Mouse (Mus musculus): ENCODE data around the gene Ndufa12.

The Ndufa12 gene

DNA sequence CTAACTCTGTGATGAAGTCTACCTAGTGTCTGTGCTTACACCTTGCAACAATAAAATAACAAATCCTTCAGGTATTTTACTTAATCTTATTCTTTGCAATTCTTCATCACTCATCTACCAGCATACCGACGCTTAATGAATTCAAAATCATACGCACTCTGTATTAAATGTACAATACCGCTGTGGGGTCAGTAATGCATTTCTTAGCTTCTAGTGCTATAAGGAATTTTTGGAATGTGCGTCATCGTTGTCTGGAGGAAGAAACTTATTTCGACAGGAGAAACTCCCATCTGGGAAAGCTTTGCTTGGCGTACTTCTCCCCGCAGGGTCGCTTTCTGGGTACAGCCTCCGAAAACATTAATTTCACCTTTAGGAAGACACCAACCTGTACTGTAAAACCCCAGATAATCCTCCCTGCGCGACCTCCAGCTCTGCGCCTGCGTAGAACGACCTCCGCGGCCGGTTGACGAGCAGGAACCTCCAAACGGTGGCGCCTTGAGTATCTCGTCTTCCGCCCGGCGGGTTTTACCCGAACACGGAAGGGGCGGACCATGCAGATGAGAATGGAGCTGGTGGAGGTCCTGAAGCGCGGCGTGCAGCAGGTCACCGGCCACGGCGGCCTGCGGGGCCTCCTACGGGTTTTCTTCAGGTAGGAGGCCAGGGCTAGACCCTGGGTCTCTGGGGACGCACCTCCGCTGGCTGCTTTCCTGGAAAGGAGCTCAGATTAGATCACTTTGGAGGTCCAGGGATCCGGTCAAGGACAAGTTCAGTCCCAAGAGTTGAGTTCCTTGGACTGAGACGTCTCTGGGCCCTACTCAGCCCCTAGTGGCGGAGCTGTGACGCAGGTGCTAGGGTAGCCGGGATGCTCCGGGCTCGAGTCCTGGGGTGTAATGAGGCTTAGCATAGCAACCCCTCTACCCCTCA lies at the start of gene Ndufa12:
Ndufa12 (plus strand) TSS at position 239 of the 924 bp plus-strand sequence.
- peak; percentile 98 for DNase-seq (ENCODE audit: low read depth, low spot score)

DNA sequence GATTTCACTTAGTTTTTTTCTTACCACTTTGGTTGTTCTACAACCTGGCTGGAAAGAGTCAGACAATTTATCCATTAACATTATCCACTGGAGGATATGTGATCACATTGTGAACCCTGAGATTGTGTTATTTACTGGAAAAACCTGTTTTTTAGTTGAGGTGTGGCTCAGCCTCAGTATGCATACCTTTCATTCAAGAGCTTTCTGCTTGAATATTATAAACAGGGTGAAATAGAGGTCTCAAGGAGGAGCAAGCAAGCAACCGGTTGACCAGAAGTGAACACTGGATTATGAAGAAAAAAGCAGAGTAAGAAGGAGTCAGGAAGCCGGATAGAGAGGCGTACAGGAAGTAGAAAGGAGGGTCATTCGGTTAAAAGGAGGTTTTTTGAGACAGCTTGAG lies 47.0 kb upstream of the Ndufa12 start:
- DNase-seq (ENCODE audit: low read depth, low spot score): no peak

DNA sequence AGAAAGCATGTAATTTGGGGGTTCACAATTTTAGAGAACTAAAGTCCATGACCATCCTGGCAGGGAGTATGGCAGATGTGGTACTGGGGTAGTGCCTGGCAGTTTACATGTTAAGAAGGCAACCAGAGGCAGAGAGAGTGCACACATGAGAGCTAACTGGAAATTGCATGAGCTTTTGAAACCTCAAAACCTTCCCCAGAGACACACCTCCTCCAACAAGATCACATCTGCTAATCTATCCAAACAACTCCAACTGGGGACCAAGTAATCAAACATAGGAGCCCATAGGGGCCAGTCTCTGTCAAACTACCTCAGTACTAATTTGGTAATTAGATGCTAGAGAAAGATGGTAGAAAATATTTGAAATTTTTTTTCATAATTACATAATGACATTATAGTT lies 44.7 kb upstream of the Ndufa12 start:
- DNase-seq (ENCODE audit: low read depth, low spot score): no peak

DNA sequence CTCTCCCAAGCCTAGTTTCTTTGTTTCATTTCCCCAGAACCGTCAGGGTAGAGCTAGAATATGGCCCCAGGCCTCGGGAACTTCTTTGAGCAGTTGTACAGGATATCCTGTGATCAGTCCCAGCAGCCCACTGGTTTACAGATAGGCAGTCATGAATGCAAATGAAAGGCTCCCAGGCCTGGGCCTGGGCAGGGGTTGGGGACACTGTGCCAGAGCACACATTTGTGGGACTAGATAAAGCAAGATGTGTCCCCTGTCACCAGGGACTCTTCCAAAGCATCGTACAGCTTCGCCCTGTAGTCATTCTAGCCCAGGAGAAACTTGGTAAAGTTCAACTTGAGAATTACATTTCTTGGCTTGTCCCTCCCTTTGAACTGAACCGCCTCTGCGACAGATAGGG lies 39.6 kb upstream of the Ndufa12 start:
- no peak for DNase-seq (ENCODE audit: low read depth, low spot score)

DNA sequence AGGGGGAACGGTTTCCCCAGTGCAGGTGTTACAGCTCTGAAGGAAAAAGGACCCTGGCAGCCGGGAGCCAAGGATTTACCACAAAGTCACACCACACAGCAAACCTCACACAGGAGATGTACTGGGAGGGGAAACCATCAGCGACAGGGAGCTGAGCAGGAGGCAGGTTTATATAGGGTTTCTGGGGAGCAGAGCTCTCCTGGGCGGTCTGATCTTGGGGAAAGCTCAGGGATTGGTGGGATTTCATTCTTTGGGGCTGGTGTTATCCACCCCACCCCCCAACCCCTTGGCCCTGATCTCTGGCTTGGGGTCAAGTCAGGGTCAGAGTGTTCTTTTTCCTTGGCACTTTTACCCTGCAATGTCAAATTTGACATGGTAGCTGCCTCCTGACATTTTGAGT lies 39.1 kb upstream of the Ndufa12 start:
- no peak for DNase-seq (ENCODE audit: low read depth, low spot score)

DNA sequence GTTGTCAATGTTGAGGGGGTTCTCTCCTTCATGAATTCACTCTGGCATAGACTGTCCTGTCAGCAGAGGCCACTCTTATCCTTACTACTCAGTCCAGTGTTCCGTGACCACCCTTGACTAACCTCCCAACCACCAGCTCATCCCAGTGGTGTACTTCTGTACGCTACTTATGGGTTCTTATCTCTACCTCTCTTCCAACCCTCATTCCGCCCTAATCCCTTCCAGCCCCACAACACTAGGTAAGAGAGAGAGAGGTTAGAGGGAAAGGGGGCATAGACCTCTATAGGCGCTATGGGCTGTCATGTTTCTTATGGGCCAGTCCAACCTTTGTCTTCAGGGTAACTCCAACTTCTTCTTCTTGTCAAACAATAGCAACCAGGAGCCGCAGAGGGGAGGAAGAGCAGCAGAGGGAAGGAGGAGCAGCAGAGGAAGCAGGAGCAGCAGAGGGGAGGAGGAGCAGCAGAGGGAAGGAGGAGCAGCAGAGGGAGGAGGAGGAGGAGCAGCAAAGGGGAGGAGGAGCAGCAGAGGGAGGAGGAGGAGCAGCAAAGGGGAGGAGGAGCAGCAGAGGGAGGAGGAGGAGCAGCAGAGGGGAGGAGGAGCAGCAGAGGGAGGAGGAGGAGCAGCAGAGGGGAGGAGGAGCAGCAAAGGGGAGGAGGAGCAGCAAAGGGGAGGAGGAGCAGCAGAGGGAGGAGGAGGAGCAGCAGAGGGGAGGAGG lies 37.3 kb upstream of the Ndufa12 start:
- DNase-seq (ENCODE audit: low read depth, low spot score): no peak

DNA sequence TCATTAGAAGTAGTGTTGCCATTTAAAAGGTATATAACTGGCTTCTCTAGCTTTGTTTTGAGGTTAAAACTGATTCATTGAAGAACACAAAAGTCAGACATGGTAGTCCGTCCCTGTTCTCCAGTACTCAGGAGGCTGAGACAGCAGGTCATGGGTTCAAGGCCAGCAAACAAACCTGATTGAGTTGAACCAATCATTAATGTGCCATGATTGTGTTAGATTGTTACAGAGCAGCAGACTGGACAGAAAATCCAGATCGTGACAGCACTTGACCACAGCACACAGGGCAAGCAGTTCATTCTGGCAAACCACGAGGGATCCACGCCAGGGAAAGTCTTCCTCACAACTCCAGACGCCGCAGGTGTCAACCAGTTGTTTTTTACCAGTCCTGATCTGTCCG lies 36.5 kb upstream of the Ndufa12 start:
- DNase-seq (ENCODE audit: low read depth, low spot score): no peak

DNA sequence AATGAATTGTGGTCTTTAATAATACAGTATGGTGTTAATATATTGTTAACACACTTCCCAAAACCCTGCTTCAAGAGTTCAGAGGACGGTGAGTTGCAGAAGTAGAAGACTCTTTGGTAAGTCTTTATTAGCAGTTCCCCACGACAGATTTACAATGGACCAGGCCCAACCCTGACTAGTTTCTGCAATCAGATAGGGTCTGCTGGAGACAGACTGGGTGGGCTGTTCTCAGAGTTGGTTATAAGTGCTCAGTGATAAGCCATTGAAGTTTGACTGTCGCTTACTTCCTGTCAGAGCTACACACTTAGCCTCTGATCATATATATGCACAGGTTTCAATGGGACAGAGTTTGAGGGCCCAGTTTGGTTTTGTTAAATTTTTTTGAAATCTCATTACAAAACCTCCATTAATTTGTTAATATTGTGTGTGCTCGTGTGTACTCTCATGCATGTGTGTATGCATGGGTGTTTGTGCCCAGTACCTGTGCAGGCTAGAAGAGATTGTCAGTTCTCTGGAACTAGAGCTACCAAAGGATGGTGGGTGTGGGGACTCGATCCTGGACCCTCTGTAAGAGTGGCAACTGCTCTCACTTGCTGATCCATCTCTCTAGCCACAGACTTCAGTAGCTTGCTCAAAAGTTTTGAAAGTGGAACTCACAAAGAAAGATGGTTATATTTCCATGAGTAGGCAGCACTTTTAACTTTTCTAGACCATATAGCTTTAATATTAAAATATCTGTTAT lies 34.2 kb upstream of the Ndufa12 start:
- no peak for DNase-seq (ENCODE audit: low read depth, low spot score)

DNA sequence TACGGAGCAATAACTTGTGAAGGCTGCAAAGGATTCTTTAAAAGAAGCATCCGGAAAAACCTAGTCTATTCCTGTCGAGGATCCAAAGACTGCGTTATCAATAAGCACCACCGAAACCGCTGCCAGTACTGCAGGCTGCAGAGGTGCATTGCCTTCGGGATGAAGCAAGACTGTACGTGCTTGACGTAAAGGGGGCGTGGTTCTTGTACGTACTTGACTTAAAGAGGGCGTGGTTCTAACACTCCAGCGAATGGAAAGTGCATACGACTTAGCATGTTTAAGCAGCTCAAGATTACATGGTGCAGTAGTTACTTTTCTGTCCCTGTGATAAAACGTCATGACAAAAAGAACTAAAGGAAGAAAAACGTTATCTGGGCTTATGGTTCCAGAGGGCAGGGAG lies 33.1 kb upstream of the Ndufa12 start:
- no peak for DNase-seq (ENCODE audit: low read depth, low spot score)

DNA sequence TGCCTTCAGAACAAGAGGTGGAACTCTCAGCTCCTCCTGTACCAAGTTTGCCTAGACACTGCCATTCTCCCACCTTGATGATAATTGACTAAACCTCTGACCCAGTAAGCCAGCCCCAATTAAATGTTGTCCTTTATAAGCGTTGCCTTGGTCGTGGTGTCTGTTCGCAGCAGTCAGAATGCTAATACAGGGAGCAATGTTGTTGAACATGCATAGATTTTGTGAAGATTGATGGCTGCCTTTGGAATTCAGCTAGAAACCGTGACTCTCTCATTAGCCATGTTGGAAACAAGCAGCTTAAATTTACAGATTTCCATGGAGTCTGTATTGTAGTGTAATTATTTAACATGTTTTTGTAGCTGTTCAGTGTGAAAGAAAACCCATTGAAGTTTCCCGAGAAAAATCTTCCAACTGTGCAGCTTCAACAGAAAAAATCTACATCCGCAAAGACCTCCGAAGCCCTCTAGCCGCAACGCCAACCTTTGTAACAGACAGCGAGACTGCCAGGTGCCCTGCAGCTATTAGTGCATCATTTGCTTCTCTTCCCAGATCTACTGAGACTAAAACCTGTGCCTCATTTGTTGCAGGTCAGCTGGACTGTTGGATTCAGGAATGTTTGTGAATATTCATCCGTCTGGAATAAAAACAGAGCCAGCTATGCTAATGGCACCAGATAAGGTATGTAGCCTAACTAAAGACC lies 31.3 kb upstream of the Ndufa12 start:
- no peak for DNase-seq (ENCODE audit: low read depth, low spot score)

DNA sequence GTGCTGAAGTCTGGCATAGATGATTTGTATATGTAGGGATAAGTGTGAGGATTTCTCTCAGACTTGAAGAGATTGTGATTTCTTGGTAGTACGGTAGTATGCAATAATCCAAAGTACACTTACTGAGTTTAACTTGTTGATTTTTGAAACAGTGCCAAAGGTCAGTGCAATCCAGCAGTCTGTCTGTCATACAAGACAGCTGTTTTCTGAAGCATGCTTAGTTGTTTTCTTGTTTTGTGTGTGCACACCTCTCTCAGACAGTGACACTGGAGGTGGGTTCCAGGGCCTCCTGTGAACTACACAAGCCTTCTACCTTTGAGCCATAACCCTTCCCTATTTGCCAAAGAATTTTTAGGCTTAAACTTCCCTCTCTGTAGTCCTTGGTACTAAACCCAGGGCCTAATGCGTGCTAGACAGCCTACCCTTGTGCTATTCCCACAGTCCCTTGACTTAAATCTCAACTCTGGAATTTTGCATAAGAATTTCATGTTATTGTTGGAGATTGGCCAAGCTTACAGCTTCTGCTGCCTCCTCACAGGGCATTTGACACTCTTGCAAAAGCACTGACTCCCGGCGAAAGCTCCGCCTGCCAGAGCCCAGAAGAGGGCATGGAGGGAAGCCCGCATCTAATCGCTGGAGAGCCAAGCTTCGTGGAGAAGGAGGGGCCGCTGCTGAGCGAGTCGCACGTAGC lies 26.9 kb upstream of the Ndufa12 start:
- no peak for DNase-seq (ENCODE audit: low read depth, low spot score)

DNA sequence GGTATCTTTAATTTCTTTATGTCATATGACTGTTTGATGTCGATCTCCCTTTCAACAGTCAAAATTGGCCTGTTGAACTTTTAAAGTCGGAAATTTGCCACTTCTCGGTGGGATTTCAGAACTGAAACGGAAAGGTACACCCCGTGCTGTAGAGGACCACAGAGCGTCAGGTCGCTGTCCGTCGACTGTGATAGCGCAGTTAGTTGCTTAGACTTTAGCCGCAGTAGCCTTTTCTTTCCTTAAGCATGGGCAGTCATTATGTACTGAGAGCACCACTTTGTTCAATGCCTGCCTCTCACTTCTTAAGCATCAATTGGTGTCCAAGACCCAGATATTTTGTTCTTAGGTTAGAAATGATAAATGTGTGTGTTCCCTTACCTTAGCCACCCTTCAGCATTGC lies 26.4 kb upstream of the Ndufa12 start:
- DNase-seq (ENCODE audit: low read depth, low spot score): no peak

DNA sequence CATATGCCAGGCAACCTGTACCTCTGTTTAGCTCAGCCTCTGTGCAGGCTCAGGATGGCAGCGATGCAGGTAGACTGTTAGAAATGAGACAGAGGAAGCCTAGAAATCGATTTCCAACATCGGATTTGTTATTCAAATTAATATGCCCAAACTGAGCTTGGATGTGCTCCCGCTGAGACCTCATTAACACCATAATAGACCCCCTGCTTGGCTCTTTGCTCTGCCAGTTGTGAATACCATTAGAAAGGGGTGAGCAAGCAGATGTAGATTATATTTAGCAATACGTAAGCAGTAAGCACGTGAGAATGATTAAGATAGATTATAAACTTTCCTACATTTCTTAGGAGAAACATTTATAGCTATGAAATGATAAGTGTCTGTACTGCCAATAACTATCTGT lies 25.8 kb upstream of the Ndufa12 start:
- no peak for DNase-seq (ENCODE audit: low read depth, low spot score)

DNA sequence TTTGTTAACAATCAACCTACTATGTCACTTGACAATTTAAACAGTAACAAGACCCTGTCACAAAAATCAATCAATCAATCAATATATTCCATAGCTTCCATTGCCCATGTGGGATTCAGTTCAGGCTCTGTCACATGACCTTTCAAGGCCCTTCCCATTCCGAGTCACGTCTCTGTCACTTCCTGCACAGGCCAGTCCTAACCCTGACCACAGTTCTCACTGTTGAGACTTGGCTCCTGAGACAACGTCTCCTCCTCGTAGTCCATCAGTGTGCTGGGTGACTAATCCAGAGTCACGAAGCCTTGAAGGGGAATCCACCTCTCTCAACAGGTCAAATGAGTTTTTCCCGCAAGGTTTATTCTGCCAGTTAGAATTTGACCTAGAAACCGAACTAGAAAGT lies 23.9 kb upstream of the Ndufa12 start:
- no peak for DNase-seq (ENCODE audit: low read depth, low spot score)

DNA sequence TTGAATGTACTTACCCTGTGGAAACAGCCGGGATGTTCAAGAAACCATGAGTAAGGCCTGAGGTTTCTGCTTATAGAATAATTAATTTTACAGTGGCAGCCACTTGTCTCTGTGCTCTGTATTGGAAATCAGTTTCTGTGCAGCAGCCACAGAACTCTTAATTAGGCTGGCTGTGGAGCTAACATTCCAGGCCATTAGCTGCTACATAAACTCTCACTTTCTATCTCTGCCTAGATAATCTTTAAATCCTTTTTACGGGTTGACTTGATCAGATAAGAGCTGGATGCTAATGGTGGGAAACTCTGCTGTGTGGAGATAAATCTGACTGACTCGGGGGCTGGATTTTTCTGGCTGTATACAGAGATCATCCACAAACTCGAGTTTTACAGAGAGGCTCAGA lies 15.3 kb upstream of the Ndufa12 start:
- DNase-seq (ENCODE audit: low read depth, low spot score): no peak

DNA sequence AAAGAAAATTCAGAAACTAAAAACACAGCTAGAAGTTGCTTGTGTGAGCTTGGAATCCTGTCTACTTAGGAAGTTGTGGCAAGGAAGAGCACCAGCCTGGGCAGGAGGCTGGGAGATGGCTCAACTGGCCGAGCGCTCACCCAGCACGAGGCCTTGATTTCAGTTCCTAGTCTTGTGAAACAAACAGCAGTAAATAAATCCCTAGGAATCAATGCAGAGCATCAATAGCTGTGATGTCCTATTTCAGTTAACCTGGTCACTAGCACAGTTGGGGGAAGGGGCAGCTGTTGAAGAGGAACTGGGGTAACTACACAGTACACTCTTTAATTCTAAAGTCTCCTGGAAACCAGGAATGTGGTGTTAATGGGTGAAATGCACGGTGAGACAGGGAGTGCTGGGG lies 6.5 kb downstream of the Ndufa12 start:
- no peak for DNase-seq (ENCODE audit: low read depth, low spot score)

DNA sequence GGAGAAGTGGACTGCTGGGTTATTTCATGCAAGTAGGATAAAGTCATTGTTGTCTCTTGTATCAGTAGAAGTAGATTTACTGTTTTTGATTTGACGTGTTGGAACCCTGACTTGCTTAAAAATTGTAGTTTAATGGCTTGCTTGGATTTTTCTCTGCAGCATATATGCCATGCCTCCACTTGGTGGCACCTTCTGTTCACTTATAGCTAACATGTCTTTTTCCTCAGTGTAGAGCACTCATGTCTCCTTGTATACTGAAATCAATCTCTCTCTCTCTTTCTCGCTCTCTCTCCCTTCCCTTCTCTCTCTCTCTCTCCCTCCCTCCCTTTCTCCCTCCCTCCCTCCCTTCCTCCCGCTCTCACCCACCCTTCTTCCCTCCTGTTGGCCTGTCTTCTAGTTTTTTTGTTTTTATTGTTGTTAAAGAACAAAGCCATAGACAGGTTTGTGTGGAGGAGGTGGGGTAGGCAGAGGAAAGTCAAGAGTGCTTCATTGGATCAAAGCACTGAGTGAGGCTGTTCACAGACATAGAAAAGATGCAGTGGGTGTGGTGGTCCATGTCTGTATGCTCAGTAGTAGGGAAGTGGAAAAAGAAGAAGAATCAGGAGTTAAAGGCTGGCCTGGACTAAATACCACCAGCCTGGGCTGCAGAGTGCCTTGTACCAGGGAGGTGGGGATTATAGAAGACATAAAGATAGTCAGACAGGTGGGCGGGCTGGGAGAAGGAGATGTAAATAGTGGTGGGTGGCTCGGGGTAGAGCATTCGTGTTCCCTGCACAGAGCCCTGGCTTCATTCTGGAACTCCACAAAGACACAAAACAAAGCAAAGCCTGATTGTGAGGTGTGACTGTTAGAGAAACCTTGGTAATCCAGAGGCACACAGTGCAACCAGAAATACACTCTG lies 12.4 kb downstream of the Ndufa12 start:
- no peak for DNase-seq (ENCODE audit: low read depth, low spot score)

DNA sequence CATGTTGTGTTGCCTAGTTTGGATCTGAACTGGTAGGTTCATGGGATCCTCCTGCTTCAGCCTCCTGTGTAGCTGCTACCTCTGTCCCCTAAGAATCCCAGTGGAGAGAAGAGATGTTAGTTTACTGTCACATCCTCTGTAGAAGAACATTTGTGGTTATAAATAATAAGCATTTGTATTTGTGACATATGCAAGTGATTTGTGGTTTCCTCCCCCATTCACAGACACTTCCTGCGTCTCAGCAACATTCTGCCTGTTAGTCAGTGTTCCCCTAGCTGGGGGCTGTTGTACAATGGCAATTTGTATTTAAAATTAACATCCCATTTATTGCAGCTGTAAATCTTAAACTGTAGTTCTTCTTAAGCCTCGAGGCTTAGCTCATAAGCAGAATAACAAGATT lies 13.2 kb downstream of the Ndufa12 start:
- no peak for DNase-seq (ENCODE audit: low read depth, low spot score)

DNA sequence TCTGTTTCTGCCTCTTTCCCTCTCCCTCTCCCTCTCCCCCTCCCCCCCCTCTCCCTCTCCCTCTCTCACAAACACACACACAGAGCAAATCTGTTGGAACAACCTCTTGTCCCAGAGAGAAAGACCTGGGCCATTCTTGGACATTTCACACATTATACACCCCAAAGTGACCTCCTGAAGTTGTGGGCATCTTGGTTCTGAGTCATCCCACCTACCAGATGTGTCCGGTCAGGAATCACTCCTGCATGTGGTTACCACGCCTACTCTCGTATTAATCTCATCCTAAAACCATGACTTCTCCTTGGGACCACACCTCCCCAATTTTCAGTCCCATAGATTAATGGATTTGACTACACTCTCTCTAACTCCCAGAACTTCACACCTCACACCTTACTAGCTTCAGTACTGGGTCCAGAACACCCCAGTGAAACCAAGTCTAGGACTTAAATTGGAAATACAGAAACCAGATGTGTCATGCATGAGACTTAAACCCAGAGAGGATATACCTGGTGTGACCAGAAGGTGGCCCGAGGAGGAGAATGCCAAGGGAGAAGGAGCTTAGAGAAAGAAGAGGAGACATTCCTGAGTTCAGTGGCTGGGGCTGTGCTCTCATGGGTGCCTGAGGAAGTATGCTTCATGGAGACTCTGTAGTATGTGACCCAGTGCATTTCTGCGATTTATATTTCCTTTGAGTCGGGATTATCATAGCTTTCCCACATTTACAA lies 26.7 kb downstream of the Ndufa12 start:
- DNase-seq (ENCODE audit: low read depth, low spot score): peak; percentile 54
